Mouse (Mus musculus): Measurements from ENCODE around the gene Ggnbp2.

DNA sequence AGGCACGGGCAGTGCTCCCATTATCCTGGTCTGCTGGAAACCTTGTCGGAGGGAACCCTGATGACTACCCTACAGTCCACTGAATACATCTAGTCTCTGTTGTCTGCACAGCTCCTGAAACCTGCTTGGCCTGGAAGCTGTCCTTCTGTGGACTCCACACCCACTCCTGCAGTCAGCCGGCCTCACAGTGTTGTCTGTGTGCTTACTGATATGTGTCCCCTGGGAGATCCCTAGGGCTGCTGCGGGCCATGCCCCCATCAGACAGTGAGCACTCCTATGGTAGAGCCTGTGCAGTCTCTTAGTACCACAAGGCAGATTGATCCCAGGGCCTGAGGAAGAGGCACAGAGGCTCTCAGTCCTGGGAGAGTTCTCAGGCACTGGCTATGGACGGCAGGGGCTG, 48.1 kb downstream of the Ggnbp2 start:
- TF ChIP-seq POLR2AphosphoS2 (IDR thresholded peaks at IDR 0.05; ENCODE audit: insufficient read length, low read depth) (no peak), MYOG (IDR thresholded peaks at IDR 0.05; ENCODE audit: control insufficient read depth in 1 of 3, insufficient read depth in 1 of 3, insufficient read length in 2 of 3, low read depth in 2 of 3) (no peak), POLR2A (IDR thresholded peaks at IDR 0.05; ENCODE audit: insufficient read length, low read depth) (no peak), E2F4 (IDR thresholded peaks at IDR 0.05; ENCODE audit: insufficient read depth) (no peak), MYOD1 (IDR thresholded peaks at IDR 0.05; ENCODE audit: control insufficient read depth in 1 of 3, insufficient read length in 2 of 3, low read depth in 2 of 3) (no peak), CEBPB (IDR thresholded peaks at IDR 0.05; ENCODE audit: insufficient read depth, poor library complexity, severe bottlenecking) (no peak), USF1 (IDR thresholded peaks at IDR 0.05; ENCODE audit: low read depth) (no peak), TCF3 (IDR thresholded peaks at IDR 0.05; ENCODE audit: insufficient read length, low read depth) (no peak), MAX (IDR thresholded peaks at IDR 0.05; ENCODE audit: low read depth) (no peak), SRF (IDR thresholded peaks at IDR 0.05; ENCODE audit: control insufficient read depth, insufficient read length, low read depth) (no peak)

All from myocyte (in vitro differentiated cells).